Mouse (Mus musculus): ENCODE data around the gene Cacng6.

Cacng6 gene

DNA sequence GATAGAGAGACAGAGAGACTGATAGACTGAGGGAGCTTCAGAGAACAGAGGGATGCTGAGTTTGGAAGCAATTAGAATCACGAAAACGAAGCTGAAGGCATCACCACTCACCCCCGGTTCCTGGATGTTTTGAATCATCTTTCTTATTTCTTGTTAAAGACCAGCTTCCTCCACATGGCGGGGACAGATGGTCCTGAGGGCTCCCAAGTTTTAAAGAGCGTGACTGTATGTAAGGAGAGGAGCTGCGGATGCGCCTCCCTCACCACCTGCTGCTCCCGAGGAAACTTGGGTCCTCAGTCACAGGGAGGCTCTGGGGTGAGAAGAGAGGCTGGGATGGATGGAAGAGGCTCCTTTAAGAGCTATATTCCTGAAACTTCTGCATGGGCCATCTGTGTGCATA, 36.3 kb downstream of the Cacng6 start:
- in situ Hi-C loops (cut with MboI, MseI): no loop called here

DNA sequence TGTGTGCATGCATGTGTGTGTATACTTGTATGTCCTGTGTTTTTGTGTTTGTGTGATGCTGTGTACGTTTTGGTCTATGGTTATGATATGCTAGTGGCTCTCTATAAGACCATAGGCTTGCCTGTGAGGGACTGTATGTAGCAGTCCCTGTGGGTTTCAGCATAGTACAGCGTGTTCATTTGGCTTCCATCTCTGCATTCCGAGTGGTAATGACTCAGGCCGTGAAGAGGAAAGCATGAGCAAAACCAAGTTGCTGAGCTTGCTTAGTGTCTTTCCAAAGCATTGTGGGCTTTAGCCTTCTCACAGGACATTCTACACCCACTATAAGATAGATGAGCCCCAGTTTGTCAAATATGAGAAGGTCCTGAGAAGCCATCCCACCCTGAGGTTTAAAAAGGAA, 39.3 kb downstream of the Cacng6 start:
- in situ Hi-C loops (cut with MboI, MseI): no loop called here

DNA sequence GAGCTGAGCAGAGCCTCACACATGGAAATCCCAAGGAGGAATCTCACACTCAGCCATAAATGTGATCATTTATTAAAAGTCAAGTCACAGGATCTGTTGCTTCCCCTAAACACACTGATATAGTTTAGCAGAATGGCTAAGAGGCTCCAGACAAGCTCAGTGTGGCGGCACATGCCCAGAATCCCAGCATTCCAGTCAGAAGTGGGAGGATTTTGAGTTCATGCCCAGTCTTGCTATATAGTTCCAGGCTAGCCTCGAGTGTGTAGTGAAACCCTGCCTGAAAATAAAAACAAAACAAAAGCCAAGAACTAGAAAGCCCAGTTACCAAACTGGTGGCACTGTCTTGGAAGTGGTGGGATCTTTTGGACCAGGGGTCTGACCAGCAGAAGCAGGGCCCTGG, 44.6 kb downstream of the Cacng6 start:
- in situ Hi-C loops (cut with MboI, MseI): no loop called here

DNA sequence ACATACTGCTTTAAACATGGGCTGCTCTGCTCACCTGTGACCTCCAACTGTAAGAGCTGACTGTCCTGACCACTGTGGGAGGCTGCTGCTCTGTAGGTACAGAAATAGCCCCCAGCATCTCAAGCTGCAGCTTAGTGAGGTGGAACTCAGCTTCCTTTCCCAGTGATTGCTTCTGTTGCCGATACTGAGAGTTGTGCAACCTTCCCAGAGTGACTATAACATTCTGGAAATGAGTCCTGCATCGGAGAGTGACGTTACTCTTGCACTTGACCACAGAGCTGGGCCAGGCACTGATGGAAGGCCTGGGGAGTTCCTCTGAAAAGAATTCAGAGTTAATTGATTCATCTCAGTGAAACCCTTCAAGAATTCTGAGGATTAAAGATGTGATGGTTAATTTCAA, 48.8 kb downstream of the Cacng6 start:
- in situ Hi-C loops (cut with MboI, MseI): no loop called here

DNA sequence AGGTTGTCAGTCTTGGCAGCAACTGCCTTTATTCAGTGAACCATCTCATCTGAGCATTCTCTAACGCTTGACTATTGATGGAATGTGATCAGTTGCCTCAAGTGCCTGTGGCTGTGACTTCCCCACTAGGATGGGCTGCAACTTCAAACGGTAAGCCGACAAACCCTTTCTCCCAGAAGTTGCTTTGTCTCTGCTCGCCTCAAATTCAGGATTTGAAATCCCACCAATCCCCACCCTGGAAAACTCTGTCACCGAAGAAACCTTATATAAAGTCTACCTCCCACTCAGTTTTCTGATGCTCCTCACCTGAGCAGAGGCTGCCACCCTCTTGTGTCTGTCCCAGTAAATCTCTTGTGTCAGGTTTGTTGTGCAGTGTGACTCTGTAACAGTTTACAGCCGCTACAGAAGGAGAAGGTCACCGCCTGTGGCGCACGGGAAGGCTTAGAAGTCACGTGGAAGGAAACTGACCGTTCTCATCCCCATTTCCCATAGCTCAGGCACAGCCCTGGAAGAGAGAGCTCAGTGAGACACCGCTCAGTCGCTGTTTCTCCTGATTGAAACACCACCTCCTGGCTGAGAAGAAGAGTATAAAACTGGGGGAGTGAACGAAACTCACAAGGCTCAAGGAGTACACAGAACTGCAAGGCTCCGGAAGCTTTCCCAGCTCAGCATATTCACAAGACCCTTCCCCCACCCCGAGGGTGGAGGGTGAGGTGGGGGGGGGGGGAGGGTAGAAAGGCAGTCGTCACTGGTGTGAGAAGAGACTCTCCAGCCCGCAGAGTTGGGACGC, 50.5 kb downstream of the Cacng6 start:
- in situ Hi-C loops (cut with MboI, MseI): loop anchor here (25.0 kb wide), 1 partner anchor 263 kb away; no protein-coding TSS in a partner anchor

DNA sequence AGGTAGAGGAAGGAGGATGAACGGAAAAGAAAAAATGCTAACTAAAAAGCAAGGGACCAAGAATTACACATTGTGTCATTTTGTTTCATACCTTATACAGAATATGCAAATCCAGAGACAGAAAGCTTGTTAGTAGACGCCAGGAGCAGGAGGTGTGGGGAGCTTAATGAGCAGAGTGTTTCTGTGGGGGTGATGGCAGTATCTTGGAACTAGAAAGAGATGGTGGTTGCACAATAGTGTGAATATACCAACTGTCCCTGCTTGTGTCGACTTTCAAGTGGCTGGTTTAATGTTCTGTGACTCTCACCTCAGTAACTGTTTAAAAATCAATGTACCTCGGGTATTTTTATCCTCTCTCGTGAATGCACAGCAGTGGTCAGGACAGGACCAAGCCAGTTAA, 52.7 kb downstream of the Cacng6 start:
- in situ Hi-C loops (cut with MboI, MseI): loop anchor here (25.0 kb wide), 1 partner anchor 261 kb away; no protein-coding TSS in a partner anchor

DNA sequence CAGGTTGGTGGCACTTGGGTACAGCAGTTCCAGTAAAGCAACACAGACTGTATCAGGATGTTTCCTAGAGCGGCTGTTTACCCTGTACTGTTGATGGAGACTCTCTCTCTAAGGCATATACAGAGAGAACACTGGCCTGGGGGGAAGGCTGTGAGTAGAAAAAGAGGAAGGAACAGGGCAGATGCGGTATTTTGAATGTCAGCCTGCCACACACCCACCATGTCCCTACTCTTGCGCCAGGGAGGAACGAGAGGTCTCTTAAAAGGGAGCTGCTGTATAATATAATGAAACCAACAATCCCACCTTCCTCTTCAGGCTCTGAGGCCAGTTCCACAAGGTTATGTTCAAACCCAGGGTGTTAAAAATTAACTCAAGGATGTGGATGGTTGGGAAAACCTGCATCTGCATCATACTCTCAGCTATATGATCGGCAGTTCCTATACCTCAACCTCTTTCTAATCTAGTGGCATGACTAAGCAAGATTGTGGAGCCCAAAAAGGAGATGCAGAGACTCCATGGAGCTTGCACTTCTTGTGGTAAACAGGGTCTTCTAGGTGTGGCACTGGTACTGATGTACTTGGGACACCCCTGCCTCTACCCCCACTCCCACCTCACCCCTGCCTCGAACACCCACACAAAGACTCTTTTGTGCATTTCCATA, 58.1 kb downstream of the Cacng6 start:
- in situ Hi-C loops (cut with MboI, MseI): loop anchor here (25.0 kb wide), 1 partner anchor 255 kb away; no protein-coding TSS in a partner anchor

Data from T-helper 2 cell (primary cell).